Mouse (Mus musculus) C2C12 (cell line): ENCODE results near the gene Uhrf1bp1l.

ENCODE experiments used
- CEBPB ChIP-seq: IDR thresholded peaks from one replicate; pipeline ENCODE4 v1.6.1; 2011; ENCODE audit warnings: low read depth, mild to moderate bottlenecking, control low read depth, moderate library complexity
- CTCF ChIP-seq: IDR thresholded peaks from one replicate; pipeline ENCODE4 v1.5.1; 2011; ENCODE audit not compliant: control insufficient read depth, insufficient read depth, insufficient read length
- FOSL1 ChIP-seq: IDR thresholded peaks from one replicate; pipeline ENCODE4 v1.8.0; 2011; ENCODE audit warnings: mild to moderate bottlenecking, low read length; ENCODE audit not compliant: poor library complexity, insufficient read depth, severe bottlenecking
- MAX ChIP-seq: IDR thresholded peaks from one replicate; pipeline ENCODE4 v1.6.1; 2011; ENCODE audit warnings: mild to moderate bottlenecking, control low read depth
- MYOD1 ChIP-seq: IDR thresholded peaks from one replicate; pipeline ENCODE4 v1.6.1; 2011; ENCODE audit warnings: low read depth; ENCODE audit not compliant: control insufficient read depth, insufficient read length
- MYOG ChIP-seq: IDR thresholded peaks from one replicate; pipeline ENCODE4 v1.6.1; 2011; ENCODE audit not compliant: control insufficient read depth, insufficient read length; ENCODE audit errors: extremely low read depth
- USF1 ChIP-seq: IDR thresholded peaks from one replicate; pipeline ENCODE4 v1.6.1; 2011; ENCODE audit warnings: low read depth, mild to moderate bottlenecking, control low read depth, moderate library complexity

GRCm38 (mm10) chr10:89768352-89769020 lies 23.7 kb downstream of the Uhrf1bp1l start:
- TF ChIP-seq CTCF (no peak), USF1 (no peak), MYOG (no peak), MAX (no peak), MYOD1 (no peak), FOSL1 (no peak), CEBPB (no peak)
